Mouse (Mus musculus) Muller cell, postnatal 12 days (primary cell): ENCODE data around the gene Strn4.

Experiments
- DNase-seq: peaks from one replicate; pipeline ENCODE4 v3.0.0-alpha.2; 2015; ENCODE audit errors: inconsistent ontology term

Gene Strn4

DNA sequence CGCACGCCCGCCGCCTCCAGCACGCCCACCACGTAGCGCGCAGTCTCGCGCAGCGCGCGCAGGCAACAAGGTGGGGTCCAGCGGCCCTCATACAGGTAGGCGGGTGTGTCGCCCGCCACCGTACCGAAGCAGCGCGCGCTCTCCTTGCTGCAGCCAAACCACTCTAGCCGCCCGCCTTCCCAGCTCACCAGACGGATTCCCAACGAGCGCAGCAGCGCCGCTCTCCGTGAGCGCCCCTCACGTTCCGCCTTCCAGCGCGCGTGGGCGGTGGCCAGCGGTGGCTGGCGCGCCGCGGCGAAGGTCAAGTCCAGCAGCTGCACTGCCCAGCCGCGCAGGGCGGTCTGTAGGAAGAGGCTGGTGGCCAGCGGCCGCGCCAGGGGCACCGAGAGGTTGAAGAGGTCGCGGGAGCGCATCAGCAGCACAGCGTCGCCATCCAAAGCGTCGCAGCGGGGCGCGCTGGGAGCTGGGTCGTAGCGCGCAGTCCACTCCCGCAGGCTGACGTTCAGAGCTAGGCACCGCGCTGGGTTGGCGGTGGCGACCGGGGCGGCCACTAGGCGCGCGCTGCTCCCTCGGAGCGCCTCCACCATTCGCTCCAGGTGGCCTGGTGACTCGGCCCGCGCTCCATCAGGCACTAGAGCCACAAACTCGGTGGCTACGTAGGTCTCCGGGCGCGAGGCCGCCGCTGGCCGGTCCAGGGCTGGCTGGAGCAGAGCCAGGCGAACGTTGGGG is 4.6 kb upstream of the Strn4 start:
- peak; percentile 69 for DNase-seq

DNA sequence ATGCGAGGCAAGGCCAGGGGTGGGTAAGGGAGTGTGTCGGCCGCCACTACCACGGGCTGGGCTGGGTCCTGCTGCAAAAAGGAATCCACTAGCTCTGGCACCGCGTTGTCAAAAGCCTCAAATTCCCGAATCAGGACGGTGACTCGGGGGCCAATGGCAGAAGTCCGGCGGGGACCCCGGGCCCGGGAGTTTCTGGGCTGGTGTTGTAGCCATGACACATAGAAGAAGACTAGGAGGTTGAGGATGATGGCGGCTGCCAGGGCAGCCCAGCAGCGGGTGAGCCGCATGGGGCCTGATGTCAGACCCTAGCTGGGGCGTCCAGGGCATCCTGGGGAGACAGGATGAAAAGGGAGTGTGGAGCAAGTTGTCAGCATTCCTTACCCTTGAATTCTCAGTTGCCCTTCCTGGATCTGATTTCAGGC is 4.0 kb upstream of the Strn4 start:
- no peak for DNase-seq

DNA sequence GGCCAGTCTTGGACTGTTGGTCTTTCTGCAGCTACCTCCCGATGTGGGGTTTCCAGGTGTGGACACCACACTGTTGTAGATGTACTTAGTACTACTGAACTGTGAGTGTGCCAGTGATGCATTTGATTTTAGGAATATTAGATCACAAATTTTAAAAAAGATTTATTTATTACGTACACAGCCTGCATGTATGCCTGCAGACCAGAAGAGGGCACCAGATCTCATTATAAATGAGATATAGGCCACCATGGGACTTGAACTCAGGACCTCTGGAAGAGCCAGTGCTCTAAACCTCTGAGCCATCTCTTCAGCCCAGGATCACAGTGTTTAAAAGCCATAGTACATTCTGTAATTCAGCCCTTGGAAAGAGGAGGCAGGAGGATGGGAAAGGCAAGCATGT is 3.2 kb upstream of the Strn4 start:
- no peak for DNase-seq

DNA sequence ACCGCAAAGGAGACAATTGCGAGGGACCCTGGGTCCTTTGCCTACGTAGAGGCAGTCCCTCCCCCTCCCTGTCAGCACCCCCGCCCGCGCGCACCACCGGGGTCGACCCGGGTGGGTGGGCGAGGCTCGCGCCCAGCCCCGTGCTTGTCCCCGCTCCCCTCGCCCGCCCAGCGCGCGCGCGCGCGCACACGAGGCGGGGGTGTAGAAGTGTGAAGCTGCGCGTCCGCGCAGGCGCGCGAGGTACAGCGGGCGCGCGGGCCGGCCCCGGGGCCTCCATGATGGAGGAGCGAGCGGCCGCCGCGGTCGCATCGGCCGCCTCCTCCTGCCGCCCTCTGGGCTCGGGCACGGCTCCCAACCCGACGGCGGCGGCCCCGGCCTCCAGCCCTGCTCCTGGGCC is 387 bp downstream of the Strn4 start:
- peak; percentile 92 for DNase-seq

DNA sequence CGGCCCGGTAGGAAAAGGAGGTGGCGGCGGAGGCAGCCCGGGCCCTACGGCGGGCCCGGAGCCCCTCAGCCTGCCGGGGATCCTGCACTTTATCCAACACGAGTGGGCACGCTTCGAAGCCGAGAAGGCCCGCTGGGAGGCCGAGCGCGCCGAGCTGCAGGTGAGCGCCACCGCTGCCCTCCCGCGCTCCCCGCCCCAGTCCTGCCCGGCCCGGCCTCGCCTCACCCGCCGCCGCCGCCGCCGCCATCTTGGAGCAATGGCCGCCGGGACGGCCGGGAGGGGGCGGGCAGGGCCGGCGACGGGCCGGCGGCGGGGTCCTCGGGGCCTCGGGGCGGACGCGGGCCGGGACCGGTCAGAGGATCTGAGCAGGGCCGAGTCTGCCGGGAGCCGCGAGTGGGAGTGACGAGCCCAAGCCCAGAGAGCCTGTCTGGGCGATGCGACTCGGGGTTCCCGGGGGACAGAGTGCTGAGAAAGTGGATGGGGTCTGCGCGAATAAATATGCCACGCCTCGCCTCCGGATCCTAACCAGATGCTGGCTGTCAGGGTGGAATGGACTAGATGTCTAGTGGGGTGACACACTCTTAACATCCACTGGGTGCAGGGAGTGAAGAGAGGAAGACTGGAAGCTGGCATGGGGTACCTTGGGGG is 910 bp downstream of the Strn4 start, which contains the start of gene Fkrp:
TSS of gene Fkrp (minus strand) at position 258 of the 648 bp plus-strand sequence.
- peak; percentile 61 for DNase-seq

DNA sequence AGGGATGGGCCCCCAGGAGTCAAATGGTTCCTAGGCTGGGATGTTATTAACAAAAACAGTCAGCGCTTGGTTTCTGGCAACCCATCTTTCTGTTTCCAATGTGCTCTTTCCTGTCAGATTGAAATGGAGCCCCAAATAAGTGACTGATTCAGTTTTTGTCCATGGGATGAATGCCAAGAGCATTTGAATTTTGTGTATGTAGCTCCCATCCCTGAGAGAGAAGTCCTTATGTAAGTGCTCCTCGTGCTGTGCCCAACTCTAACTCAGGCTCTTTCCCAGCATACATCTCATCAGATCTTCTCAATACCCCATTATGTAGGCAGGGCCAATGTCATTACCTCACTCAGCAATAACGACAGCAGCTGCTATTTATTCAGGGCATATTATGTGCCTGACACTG is 2.0 kb downstream of the Strn4 start:
- no peak for DNase-seq

DNA sequence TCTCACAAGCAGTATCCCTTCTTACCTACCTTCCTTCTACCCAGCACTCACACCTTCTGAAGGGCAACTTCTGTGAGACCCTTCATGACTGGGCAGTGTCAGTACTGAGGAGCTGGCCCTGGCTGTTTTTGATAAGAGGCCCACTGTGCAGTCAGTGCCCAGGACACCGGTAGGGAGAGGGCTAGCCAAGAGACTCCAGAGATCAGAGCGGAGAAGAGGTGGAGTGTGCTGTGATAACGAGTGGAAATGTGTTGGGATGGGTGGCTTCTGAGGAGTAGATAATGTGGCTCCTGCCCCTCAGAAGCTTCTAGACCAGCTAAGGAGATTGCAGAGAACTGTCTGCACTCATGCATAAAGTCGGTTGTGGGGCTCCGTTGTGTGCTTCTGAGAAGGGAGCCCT is 4.1 kb downstream of the Strn4 start:
- no peak for DNase-seq

DNA sequence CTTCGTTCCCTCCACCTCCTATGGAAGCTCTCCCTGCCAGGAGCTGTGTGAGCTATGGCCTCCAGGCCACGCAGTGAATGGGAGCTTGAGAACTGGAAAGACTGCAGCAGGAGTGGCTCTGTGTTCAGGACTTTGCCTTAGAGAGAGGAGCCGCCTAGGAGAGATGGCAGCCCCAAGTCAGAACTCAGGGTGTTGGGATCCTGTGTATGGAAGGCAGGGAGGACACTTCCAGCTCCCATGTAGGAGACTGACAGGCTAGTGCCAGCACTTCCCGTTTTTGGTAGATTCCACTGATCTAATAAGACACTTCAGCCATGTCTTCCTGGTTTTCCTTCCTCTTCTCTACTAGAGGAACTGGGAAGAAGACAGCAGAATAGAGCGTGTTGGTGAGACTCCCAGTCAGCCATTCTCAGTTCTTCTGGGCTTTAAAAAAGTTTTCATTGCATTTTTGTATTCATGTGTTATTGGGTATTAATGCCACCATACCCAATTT is 4.6 kb downstream of the Strn4 start:
- no peak for DNase-seq

DNA sequence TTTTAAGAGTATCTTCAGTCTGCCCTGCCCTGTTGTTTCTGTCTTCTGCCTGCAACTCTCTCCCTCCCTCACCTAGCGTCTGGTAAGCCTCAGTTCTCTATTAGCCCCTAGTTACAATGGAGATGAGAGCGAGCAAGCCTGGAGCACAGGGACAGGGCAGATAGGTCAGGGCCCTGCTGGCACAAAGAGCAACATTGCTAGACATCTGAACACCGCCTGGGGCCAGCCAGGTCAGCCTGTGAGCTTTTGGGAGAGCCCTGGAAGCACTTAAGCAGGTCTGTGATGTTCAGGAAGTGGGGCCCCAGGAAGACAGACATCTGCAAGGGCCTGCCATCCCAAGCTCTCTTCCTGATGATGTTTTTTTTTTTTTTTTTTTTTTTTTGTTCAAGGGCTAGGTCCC is 5.4 kb downstream of the Strn4 start:
- DNase-seq = no peak

DNA sequence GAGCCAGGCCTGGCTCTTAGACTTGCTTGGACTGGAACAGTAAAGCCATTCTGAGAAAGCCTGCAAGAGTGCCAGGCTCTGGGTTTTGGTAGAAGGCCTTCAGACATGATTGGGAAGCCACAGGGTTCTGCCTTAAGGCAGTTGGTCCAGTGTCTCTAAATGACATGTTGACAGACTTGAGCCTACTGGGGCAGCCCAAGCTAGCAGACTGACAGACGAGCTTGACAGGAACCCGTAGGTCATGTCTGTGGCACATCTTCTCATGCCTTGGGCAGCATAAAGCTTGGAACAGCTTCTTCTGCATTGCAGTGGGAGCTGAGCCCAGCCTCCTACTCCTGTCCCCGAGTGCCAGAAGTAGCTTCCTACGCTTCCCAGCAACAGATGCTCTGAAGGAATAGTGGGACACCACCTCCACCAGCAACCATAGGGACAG is 6.0 kb downstream of the Strn4 start:
- no peak for DNase-seq

DNA sequence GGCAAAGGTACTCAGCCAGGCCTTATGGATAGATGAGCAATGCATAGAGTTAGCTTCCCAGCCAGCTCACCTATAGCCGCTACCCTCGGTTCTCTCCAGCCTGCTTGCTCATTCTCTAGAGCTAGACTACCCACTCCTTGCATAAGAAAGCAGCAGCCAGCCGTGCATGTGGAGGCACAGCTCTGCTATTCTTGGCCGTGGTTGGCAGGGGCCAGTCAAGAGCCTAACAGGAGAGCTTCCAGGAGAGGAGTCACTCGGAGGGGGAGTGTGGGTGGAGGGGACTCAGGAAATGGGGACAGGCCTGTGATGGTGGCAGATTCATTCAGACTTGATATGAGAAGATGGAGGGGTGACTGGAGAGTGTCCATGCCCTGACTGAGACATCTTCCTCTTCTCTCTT is 8.0 kb downstream of the Strn4 start:
- DNase-seq = no peak

DNA sequence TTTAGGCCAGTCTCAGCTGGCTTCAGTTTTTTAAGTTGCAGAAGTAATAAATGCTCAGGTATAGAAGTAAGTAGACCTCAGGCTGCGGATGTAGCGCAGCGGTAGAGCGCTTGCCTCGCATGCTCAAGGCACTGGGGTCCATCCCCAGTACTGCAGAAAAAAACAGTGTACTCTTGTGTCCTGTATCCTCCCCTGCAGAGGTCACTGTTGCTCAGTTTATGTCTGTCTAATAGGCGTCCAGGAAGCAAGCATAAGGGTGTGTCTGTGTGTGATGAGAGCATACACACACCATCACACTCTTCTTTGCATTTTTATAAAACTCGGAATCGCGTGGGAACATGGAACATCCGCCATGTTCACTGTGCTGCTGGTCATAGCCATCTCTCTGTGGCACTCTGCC is 10.1 kb downstream of the Strn4 start:
- DNase-seq = no peak

DNA sequence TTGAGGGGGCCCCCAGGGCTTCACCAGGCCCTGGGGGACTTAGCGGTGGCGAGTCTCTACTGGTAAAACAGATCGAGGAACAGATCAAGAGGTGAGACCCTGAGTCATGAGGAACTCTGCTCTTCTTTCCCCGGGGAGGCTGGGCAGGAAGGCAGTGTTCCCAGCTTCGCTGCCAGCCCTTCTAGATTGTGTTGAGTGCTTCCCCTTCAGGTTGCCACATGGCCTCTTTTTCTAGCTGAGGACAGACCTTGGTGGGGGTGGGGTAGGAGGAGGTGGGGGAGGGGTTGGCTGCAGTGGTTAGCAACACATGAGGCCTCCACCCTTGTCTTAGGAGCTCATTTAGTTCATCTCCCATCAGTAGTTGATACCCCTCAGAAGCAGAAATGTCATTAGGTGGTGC is 10.9 kb downstream of the Strn4 start:
- DNase-seq = no peak

DNA sequence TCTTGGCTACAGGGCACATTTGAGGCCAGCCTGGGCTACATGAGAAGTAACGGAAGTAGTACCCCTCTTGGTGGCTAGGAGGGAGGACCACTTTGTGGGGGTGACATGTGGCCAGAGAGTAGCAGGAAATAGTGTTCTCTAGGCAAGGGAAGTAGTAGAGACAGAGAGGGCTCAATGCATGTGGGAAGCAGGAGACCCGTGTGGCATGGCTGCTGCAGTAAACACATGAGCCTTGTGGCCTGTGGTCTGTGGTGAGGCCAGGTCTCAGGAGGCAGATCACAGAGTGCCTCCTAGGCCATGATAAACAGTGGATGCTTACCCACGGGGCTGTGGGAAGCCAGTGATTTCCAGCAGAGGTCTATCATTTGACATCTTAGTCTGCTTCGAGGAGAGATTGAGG is 11.6 kb downstream of the Strn4 start:
- no peak for DNase-seq

DNA sequence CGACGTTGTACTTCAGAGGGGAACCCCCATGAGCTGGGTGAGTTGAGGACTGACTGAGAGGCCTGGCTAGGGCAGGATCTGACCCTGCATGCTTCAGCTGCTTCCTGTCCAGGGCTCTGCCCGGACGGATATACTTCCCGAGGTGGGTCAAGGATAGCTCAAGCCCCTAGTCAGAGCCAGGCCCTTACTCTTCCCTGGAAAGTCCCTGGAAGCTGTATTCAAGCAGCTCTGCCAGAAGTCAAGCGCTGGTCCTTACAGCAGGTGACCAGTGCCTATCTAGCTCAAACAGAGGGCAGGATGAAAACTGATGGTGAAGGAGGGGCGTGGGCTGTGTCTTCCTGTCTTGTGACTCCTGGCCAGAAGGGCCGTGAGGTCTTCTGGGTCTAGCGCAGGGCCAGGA is 14.8 kb downstream of the Strn4 start:
- no peak for DNase-seq

DNA sequence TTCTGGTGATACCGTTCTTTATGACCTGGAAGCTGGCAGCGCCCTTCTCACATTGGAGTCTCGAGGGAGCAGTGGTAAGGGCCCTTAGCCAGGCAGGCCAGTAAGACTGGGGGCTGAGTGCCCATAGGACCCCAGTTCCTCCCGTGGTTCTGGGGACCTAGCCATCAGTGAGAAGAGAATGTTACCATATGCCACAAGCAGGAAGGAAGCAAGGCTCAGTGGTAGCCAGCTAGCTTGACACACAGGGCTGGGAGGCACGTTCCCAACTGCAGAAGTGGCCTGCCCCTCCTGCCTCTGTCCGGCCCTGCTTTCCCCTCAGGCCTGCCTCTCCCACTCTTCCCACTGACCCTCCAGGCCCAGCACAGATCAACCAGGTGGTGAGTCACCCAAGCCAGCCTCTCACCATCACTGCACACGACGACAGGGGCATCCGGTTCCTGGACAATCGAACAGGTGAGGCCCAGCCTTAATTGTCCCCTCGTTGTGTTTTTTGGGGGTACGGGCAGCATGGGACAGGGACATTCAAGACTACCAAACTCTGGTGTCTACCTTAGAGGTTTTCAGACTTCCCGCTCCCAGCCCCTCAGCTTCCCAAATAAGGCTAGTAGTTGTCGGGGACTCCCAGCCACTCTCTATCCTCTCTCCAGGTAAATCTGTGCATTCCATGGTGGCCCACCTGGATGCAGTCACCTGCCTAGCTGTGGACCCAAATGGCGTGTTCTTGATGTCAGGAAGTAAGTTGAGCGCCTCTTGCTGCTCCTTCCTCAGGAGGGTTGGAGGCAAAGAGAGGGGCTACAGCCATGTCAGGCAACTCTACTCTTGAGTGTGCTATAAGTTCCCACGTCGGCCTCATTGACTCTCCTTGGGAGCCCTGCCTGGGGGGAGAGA is 22.5 kb downstream of the Strn4 start:
- no peak for DNase-seq

DNA sequence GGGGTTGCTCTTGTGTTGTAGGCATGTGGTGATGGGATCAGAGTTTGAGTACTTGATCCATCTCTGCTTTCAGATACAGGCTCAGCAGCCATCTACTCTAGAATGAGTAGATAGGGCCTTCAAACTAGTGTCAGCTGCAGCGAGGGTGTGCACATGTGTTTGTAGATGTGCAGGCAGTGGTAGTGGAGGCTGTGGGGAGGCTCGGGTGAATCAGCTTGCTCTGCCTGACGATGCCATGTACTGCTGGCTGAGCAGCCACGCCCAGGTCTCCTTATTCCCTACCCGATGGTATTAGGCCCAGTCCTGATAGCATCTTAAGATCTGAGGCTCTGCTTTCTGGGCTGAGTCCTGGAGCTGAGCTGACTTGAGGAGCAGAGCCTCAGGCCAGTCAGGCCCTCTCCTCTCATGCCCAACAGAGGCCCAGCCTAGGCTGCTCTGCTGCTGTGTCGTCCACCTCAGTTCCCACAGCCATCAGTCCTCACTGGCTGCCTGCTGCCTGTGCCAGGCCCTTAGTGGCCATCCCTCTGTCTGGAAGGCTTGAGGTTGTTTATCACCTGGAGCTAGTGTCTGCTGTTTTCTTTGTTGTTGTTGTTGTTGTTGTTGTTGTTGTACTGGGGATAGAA is 23.2 kb downstream of the Strn4 start:
- no peak for DNase-seq

DNA sequence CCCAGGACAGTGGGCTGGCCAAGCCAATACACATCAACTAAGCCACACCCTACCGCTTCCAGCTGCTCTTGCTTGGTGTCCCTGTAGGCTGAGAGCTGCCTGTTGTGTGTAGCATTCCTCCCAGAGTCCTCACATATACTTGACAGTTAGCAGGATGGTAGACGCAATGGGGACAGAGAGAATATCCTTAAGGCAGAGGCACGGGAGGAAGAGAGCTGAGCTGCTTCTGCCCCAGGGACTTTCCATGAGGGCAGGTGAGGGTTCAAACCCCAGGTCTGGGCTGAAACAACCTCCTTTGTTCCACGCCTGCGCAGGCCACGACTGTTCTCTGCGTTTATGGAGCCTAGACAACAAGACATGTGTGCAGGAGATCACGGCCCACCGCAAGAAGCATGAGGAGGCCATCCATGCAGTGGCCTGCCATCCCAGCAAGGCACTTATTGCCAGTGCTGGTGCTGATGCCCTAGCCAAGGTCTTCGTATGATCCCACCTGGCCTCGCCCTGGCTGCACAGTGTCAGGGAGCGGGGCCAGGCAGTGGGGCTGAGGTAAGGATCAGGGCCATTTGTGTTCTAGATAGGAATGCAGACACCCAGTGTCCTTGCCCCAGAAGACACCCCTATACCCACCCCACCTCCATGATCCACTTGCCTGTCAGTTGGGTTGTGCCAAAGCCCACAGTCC is 23.9 kb downstream of the Strn4 start:
- DNase-seq = no peak

DNA sequence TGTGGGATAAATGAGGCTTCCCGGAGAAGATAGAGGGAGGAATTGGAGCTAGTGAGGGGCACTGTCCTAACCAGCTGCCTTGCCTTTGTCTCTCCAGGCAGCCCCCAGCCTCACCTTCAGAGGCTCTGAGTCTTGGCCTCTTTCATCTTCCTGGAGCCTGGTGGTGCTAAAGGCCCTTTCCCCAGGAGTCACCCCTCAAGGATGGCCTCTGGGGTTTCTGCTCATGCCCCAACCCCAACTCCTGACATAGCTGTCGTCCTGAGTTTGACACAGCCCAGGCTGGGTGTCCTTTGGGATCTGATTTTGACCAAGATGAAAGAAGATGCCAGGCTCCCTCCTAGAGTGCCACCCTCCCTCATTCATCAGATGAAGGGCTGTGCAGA is 24.4 kb downstream of the Strn4 start:
- DNase-seq = no peak

DNA sequence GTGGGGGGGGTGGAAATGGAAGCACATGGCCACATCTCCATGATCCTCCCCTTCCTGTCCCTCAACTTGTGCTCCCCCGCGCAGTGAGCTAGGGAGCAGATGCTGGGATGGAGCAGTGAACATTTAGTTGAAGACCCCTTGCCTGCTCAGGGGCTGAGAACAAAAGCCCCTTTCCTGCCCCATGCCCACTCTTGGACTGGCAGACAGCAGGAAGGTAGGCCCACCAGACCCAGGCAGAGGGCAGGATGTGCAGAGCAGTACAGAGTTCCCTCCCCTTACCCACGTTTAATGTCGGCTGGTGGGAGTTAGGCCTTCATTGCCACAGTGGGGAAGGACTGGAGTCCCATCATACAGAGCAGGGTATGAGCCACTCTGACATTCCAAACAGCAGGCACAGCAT is 25.4 kb downstream of the Strn4 start:
- DNase-seq = no peak
